Comparison of ENCODE assay signal across 8 mouse cellular contexts in genomic region chr13:13784420-13784936, GRCm38 (mm10). TPM values are rescaled to one million over a fixed set of nuclear protein-coding genes. Genes with fewer than 3 reads are reported as not detected.
DNase-seq lines count a peak whose midpoint lies in the region; ATAC-seq and TF ChIP-seq lines count a peak whose summit lies in the region.

No protein-coding gene starts in this region.

- peak overlapping the region; percentile 97 for H3K4me2 ChIP-seq in kidney, postnatal 0 days (ENCODE audit: low read length)
- H3K4me2 ChIP-seq in forebrain, embryonic 16.5 days (ENCODE audit: low read length) = peak overlapping the region; percentile 81
- peak overlapping the region; percentile 74 for H3K4me2 ChIP-seq in liver, embryonic 16.5 days (ENCODE audit: low read depth, low read length)

- H3K27me3 ChIP-seq in kidney, postnatal 0 days (ENCODE audit: insufficient read depth, low read length) = peaks cover 21% of the 10 kb centered on the region
- H3K27me3 ChIP-seq in forebrain, embryonic 16.5 days (replicated peaks; ENCODE audit: control insufficient read depth, insufficient read depth, low read length) = peaks cover 7% of the 10 kb centered on the region
- H3K27me3 ChIP-seq in liver, embryonic 16.5 days (ENCODE audit: control insufficient read depth, insufficient read depth, low read depth, low read length) = peaks cover 37% of the 10 kb centered on the region

- peak; percentile 62 for ATAC-seq in kidney, postnatal 0 days (replicated peaks; ENCODE audit: low FRiP score, low read depth)
- ATAC-seq in forebrain, embryonic 16.5 days = peak; percentile 74
- ATAC-seq in liver, embryonic 16.5 days (ENCODE audit: low read depth) = 0 out of 2 replicates have a peak, but pooled peaks have one; percentile 7

- H3K4me3 ChIP-seq in kidney, postnatal 0 days (replicated peaks; ENCODE audit: low read depth, low read length) = peak overlapping the region; percentile 54
- peak overlapping the region; percentile 44 for H3K4me3 ChIP-seq in bone marrow macrophage, adult 2 months (ENCODE audit: insufficient read depth, low read length)
- H3K4me3 ChIP-seq in forebrain, embryonic 16.5 days (replicated peaks; ENCODE audit: low read length) = peak overlapping the region; percentile 67
- H3K4me3 ChIP-seq in liver, embryonic 16.5 days (ENCODE audit: low read depth, low read length) = peak overlapping the region; percentile 50

- DNase-seq in kidney, postnatal 0 days (ENCODE audit: low spot score) = no peak
- no peak for DNase-seq in kidney, adult 8-10 months
- DNase-seq in layer of hippocampus, postnatal 36 days = no peak
- no peak for DNase-seq in ovary, adult 18-20 months (ENCODE audit: low spot score)
- DNase-seq in ovary, postnatal 14 days (ENCODE audit: low spot score) = no peak

- H3K36me3 ChIP-seq in kidney, postnatal 0 days (ENCODE audit: insufficient read depth, low read length) = no peaks in the 10 kb centered on the region
- H3K36me3 ChIP-seq in forebrain, embryonic 16.5 days (ENCODE audit: control insufficient read depth, insufficient read depth) = no peaks in the 10 kb centered on the region
- no peaks in the 10 kb centered on the region for H3K36me3 ChIP-seq in liver, embryonic 16.5 days (ENCODE audit: control insufficient read depth, insufficient read depth)

- no peak overlapping the region for H3K27ac ChIP-seq in kidney, postnatal 0 days
- no peak overlapping the region for H3K27ac ChIP-seq in bone marrow macrophage, adult 2 months (ENCODE audit: insufficient read depth, low read depth, low read length)
- no peak overlapping the region for H3K27ac ChIP-seq in forebrain, embryonic 16.5 days (ENCODE audit: low read length)
- no peak overlapping the region for H3K27ac ChIP-seq in liver, embryonic 16.5 days (ENCODE audit: low read length)

- H3K4me1 ChIP-seq in kidney, postnatal 0 days (replicated peaks; ENCODE audit: insufficient read depth, low read length) = peaks cover 9% of the 10 kb centered on the region; the same call in 1 of the 2 replicates
- H3K4me1 ChIP-seq in bone marrow macrophage, adult 2 months (ENCODE audit: control insufficient read depth, insufficient read depth, low read length) = peaks cover 5% of the 10 kb centered on the region; the same call in 1 of the 2 replicates
- peaks cover 15% of the 10 kb centered on the region for H3K4me1 ChIP-seq in forebrain, embryonic 16.5 days (replicated peaks; ENCODE audit: control insufficient read depth, insufficient read depth, low read length)
- peaks cover 2% of the 10 kb centered on the region; the same call in 1 of the 2 replicates for H3K4me1 ChIP-seq in liver, embryonic 16.5 days (ENCODE audit: control insufficient read depth, low read depth, low read length)

- TF ChIP-seq CTCF in kidney, postnatal 0 days (IDR thresholded peaks at IDR 0.05; ENCODE audit: low read depth) = no peak
- TF ChIP-seq CTCF in bone marrow macrophage, adult 2 months (IDR thresholded peaks at IDR 0.05; ENCODE audit: low read depth, low read length) = no peak

- TF ChIP-seq POLR2A in bone marrow macrophage, adult 2 months (IDR thresholded peaks at IDR 0.05; ENCODE audit: borderline replicate concordance, low read depth, low read length) = no peak

- WGBS in kidney, postnatal 0 days = under 1% methylated on average over 50 of the region's 59 CpGs
- WGBS in forebrain, embryonic 16.5 days = under 1% methylated on average over 58 of the region's 59 CpGs
- WGBS in liver, embryonic 16.5 days (ENCODE audit: insufficient replicate concordance) = under 1% methylated on average over 58 of the region's 59 CpGs

- peak overlapping the region; percentile 18; the same call in 1 of the 2 replicates for H3K9ac ChIP-seq in kidney, postnatal 0 days (ENCODE audit: low read depth, low read length)
- peak overlapping the region; percentile 61 for H3K9ac ChIP-seq in forebrain, embryonic 16.5 days (replicated peaks; ENCODE audit: low read depth, low read length)
- no peak overlapping the region for H3K9ac ChIP-seq in liver, embryonic 16.5 days (ENCODE audit: low read depth, low read length)

- H3K9me3 ChIP-seq in kidney, postnatal 0 days (replicated peaks; ENCODE audit: low read length) = no peaks in the 10 kb centered on the region
- H3K9me3 ChIP-seq in forebrain, embryonic 16.5 days (ENCODE audit: control insufficient read depth, low read length) = no peaks in the 10 kb centered on the region
- no peaks in the 10 kb centered on the region for H3K9me3 ChIP-seq in liver, embryonic 16.5 days (replicated peaks; ENCODE audit: control insufficient read depth, low read length)

RNA-seq across cellular contexts. Expression of gene Gng4, which starts 0.6 kb away (rescaled TPM):
- polyA plus RNA-seq in kidney, postnatal 0 days (2015; fragmentation: Nextera tagmentation; extraction: Ambion mirVana) = 0.64 and 0.75 TPM in 2 replicates
- polyA plus RNA-seq in bone marrow macrophage, adult 2 months (2012; ENCODE audit: insufficient read depth, insufficient read length, missing spikeins) = not detected in 2 replicates
- polyA plus RNA-seq in forebrain, embryonic 16.5 days (2015; fragmentation: Nextera tagmentation; extraction: Ambion mirVana) = 25.0 and 39.5 TPM in 2 replicates
- polyA plus RNA-seq in liver, embryonic 16.5 days (2015; fragmentation: Nextera tagmentation; extraction: Ambion mirVana) = 0.11 TPM in 1 of 2 replicates, not detected in the other
- 10 to 100 TPM; 18.8 to 20.3 TPM for total RNA-seq in layer of hippocampus, postnatal 36 days (2021)

Comparison
In these comparisons a context has a peak if more than half of its experiments do, and no peak if none do; other contexts are left out.
1. ATAC-seq: peak in every context shown above with its lines; median percentile 74 in forebrain, embryonic 16.5 days; 62 in kidney, postnatal 0 days; 7 in liver, embryonic 16.5 days.
2. RNA of gene Gng4, which starts 0.6 kb away (polyA plus RNA-seq): 25.0 to 39.5 TPM in forebrain, embryonic 16.5 days; 0.64 to 0.75 TPM in kidney, postnatal 0 days, 0.11 TPM in liver, embryonic 16.5 days and not detected in bone marrow macrophage, adult 2 months; every median in the first group is over 10 times any median in the second.
3. Peak in every context shown above with its lines, with median percentiles within 50 percentile points of each other: H3K4me2 ChIP-seq and H3K4me3 ChIP-seq.